Mouse (Mus musculus) testis, adult 2 months (tissue): Measurements from ENCODE around the gene Antxr1.

ENCODE experiments used
- CTCF ChIP-seq: fragments of 200-500 bp; IDR thresholded peaks from 2 replicates; pipeline ENCODE4 v1.5.1; 2012; ENCODE audit warnings: low read depth, mild to moderate bottlenecking, inconsistent platforms, low read length, moderate library complexity; ENCODE audit not compliant: control insufficient read depth, insufficient read depth, insufficient replicate concordance
- POLR2A ChIP-seq: fragments of 200-500 bp; IDR thresholded peaks from 2 replicates; pipeline ENCODE4 v1.6.1; 2012; ENCODE audit warnings: low read depth, mild to moderate bottlenecking, inconsistent platforms, low read length, moderate library complexity; ENCODE audit not compliant: control insufficient read depth

DNA sequence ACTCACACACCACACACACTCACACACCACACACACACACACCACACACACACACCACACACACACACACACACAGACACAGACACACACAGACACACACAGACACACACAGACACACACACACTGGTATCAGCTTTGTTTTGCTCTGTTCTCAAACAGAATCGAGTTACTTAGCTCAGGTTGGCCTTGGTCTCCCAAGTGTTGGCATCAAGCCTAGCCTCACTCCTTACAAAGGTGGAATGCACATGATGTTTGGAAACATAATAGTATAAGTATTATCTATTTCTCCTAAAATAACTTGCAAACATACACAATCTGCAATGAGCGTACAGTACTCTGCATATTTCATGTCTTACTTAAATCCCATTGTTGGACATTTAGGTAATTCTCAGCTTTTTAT lies 3.2 kb downstream of the Antxr1 start:
- TF ChIP-seq CTCF (no peak), POLR2A (no peak)
